Mouse (Mus musculus) urinary bladder, postnatal 4 days (tissue): ENCODE measurements around the gene Cenpc1.
A peak's percentile ranks its signal among the peaks of the same experiment; 100 is the strongest.

Experiments
- DNase-seq, 2 experiments: peaks; one replicate each; pipeline ENCODE4 v3.0.0; 2021 to 2022; ENCODE audit warnings: low spot score in 2 of 2

Gene Cenpc1

DNA sequence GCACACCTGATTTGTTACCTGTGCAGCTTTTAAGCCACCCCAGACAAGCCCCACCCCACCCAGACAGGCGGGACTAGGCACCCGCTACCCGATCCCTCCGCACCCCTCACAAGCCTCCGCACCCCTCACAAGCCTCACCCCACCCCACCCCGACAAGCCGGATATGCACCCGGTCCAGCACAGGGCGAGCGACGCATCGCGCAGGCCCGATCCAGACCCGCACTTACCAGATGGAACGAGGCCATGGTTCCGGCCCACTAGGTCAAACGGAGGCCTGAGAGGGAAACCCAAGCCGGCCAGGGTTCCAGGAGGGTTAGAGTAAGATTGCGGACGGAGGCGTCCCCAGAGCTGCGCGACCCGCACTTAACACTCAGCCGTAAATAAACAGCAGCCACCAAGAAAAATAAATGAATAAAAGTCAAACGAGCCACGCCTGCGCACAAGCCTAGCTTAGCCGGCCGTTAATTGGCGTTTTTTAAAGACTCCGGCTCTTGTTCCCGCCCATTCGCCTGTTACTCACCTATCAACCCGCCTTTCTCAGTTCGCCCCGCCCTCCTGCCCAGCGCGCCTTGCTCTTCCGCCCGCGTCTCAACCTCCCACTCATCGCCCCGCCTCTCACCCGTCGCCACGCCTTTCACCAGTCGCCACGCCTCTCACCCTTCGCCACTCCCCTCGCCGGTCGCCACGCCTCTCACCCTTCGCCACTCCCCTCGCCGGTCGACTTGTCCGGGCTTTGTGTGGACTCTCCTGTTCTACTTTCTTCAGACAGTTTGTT, at the start of gene Cenpc1:
Gene Cenpc1 (minus strand): TSS at position 483 of the 775 bp plus-strand sequence.
- peak; percentile 95 to 99 for DNase-seq

DNA sequence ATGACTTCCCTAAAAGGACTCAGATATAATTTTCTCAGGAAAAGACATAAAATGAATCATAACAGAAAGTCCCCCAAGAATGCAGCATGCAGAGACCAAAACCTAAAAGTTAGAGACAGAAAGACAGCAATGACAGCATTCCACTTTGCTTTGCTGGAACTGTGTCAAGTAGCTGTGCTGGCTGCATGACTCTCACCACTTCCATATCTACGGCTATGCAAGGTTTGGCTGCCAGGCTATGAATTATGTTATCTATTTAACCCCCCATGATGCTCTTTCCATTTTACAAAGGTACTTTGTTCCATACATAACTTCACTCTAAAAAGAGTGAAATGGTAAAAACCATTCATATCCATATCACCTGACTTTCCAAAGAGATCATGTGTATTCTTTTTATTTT, 48.6 kb upstream of the Cenpc1 start:
- DNase-seq, result no peak

DNA sequence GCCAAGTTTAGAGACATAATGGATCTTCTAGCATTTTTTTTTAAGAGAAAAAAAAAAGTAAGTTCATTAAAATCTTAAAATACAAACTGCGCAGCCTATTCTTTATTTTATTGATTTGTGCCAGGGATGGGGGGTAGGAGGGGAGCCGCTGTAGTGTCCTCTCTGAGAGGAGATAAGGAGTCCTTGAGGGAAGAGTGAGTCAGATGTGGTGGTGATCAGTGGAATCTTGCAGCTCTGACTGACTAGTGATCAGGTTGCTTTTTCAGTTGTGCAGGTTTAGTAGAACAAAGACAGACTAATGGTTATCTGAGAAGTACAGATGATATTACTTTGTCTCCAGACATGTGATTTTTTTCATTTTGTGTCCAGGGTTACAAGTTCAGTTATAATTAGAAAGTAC, 47.7 kb upstream of the Cenpc1 start:
- no peak for DNase-seq

DNA sequence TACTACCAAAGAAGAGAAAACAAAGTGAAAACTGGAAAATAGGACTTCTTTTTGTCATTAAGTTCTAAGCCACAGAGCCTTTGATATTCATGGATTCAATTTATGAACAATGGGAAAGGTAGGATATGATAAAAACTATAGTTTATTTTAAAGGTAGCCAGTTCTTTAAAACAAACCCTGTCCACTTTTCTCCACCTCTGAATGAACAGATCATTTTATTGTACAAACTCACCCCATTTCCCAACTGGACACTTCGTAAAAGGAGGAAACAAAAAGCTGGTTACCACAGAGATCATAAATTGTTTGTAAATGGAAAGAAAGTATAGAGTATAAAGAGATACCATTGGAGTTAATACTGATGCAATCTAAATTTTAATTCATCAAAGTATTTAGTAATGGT, 45.7 kb upstream of the Cenpc1 start:
- no peak for DNase-seq

DNA sequence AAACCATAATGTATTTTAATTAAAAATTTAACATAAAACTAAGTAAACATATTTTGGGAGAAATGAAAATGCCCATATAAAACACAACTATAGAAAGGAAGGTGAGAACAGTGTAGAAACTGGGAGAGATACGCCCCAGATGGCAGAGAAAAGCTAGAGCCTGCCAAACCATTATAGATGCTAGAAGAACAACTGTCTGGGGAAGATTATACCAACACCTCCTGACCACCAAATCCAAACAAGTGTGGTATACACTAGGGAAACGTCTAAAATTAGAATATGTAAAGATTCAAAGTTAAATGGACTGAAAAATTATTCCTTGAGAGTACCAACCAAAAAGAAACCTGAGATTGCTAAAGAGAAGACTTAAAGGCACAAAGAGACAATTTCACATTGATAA, 41.2 kb upstream of the Cenpc1 start:
- no peak for DNase-seq

DNA sequence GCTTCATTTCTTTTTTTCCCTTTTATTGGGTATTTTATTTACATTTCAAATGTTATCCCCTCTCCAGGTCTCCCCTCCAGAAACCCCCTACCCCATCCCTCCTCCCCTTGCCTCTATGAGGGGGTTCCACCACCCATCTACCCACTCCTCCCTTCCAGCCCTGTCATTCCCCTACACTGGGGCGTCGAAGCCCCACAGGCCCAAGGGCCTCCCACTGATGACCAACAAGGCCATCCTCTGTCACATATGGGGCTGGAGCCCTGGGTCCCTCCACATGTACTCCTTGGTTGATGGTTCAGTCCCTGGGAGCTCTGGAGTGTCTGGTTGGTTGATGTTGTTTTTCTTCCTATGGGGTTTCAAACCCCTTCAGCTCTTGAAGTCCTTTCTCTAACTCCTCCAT, 36.8 kb upstream of the Cenpc1 start:
- no peak for DNase-seq

DNA sequence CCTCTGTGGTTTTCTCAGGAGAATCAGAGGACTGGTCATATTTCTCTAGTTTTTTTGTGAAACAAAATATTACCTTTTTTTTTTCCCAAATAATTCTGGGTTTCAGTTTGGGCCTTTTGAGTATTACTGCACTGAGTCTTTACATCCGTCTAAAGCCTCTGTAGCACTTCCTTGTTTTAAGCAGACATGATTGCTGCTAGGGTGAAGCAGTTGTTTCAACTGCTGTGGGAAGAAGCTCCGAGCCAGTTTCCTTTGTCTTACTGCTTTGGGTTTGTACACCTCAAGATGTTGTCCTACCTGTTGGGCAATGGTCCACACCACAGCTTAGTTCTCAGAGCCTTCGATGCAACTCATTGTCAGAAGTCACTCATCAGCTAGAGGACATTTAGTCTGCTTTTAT, 35.2 kb upstream of the Cenpc1 start:
- DNase-seq, result no peak

DNA sequence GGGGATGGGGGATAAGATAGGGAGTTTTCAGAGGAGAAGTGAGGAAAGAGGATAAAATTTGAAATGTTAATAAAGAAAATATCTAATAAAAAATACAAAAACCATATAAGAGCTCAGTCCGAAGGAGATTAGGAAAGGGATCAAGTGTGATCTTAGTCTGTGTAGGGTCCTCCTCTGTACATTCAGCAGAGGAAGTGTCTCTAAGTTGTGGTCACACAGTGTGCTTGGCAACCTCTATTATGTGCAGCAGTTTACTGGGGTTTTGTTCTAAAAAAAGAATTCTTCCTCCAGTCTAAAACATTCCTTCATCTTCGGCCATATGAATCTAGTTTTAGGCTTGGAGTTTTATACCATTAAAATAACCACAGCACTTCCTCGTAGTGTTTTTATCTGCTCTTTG, 33.6 kb upstream of the Cenpc1 start:
- no peak for DNase-seq

DNA sequence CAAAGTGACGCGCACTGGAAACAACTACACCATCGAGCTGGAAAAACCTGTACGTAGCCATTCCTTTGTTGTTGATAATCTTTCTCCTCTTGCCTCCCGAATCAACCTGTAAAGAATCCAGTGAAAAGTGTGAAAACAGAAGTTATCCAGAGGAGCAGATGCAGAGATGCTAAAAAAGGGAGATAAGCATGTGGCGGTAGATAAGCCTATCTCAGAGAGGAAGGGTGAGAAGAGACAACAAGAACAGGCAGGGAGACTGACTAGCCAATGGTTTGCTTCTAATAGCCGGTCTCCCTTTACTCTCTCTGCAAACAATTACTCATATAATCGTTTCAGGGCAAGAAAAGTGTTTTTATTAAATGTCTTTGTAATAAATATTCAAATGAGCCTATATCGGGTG, 29.4 kb upstream of the Cenpc1 start:
- no peak for DNase-seq

DNA sequence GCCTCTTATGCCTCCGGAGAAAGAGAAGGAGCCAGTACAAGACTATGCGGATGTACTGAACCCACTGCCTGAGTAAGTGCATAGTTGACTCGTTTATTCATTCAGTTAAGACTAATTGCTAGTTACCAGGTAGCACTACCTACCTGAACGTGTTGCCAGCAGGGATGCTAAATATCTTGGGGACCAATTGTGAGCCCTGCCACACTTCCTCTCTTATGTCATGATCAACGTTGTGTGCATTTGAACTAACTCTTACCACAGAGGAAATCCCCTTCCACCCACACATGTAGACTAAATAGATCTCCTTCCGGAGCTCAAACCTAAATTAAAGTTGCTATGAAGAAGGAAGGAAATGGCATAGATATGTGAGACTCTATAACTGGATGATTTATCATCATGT, 21.4 kb upstream of the Cenpc1 start:
- no peak for DNase-seq

DNA sequence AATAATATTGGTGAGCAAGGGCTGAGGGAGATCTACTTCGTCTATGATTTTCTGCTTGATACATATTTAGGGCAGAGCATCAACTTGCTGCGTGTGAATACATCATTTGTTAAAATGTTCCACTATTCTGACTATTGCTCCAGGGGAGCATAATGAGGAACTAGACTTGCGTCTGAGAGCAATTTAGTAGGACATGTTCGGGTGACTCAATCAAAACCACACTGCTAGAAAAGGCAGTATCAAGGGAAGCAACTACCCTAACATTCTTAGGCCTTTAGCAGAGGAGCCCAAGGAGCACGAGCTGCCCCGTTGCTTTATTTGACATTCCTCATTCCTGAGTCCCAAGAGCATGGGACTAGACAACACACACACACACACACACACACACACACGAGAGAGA, 19.6 kb upstream of the Cenpc1 start:
- DNase-seq, result no peak

DNA sequence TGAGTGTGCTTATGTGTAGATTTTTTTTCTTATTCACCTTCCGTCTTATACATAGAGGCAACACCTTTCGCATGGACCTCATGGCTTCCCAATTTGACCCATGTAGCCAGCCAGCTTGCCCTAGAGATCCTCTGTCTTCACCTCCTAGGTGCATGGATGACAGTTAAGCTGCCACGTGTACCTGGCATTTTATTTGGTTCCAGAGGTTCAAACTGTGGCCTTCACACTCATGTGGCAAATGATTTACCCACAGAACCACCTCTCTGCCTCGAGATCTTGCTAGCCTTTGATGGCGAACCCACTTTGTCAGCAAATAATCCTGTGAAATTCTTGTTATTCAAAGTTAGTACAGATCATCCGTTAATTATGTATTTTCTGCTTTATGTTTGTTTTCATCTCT, 18.6 kb upstream of the Cenpc1 start:
- DNase-seq, result no peak

DNA sequence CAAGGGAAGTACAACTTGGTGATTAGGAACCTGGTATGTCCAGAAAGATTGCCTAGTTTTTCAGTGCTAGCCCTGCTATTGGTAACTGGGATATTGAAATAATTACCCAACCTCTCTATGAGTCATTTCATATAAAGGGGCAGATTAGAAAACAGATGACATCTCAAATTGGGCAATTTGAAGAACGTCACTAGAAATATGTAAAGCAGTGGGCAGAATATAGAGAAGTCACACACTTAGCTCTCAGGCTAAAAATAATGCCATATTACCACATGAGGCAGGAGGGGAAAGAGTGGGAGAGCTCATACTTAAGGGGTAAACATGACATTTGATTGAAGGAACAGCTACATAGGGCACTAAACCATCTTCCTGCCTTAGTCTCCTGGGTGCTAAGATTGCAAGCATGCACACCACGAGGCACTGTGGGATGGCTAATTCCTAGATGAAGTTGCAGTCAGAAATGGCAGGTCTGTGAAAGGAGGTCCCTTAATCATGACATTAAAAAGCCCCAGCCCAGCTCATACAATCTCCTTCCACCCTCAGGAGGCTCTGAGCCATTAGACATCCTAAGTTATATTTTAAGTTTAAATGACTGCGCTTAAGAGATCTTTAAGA, 13.4 kb upstream of the Cenpc1 start:
- DNase-seq, result no peak

DNA sequence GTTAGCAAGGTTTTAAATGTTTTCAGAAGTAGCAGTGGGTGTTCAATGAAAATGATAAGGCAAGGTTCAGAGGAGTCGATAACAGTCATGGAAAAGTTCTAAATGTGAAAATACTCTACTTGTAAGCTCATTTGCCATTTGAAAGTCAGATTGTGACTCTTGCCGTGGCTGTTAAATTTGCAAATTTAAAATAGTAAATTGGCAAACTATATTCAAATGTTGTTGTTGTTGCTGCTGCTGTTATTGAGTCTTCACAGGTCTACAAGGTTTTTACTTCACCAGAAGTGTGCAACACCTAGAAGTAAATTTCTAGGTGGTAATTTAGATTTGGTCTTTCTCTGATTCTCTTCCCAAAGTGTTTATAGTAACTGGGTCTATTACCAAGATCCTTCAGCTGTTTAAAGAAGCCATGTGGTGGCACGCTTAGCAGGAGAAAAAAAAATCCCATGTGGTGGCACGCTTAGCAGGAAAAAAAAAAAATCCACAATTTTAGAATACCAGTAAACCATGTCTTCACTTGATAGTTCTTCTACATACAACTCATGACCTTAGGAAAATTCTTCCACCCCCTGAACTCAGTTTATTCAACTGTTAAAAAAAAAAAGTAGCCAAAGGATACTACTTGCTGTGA, 7.5 kb upstream of the Cenpc1 start:
- DNase-seq, result no peak

DNA sequence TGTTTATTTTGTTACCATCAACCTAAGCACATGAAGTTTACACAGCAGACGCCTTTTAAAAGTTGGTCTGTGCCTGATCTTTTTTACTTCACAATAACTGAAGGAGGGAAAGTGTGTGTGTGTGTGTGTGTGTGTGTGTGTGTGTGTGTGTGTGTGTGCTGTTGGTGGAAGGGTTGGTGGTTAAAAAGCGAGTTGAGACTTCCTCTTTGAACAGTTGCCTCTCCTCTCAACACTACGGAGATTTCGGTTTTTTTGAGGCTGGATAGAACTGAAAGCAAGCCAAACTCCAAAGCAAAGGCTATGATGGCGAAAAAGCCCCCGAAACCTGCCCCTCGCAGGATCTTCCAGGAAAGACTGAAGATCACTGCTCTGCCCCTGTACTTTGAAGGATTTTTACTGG, 6.2 kb upstream of the Cenpc1 start, which contains the start of gene Stap1:
Gene Stap1 (plus strand): TSS at position 209 of the 400 bp plus-strand sequence.
- DNase-seq, result no peak

DNA sequence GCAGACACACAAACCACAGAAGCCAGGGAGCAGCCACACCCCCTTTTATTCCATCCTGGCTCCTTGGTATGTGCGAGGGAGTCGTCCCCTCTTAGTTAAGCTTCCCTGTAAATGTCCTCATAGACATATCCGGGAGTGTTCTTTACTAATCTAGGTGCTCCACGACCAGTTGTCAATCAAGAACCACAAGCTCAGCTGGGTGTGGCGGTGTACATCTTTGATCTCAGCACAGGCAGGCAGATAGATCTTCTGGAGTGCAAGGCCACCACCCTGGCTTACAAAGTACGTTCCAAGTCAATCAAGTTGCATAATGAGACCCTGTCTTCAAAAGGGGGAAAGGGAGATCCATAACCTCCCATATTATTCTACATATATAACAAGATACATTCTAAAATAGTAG, 3.7 kb upstream of the Cenpc1 start:
- no peak for DNase-seq

DNA sequence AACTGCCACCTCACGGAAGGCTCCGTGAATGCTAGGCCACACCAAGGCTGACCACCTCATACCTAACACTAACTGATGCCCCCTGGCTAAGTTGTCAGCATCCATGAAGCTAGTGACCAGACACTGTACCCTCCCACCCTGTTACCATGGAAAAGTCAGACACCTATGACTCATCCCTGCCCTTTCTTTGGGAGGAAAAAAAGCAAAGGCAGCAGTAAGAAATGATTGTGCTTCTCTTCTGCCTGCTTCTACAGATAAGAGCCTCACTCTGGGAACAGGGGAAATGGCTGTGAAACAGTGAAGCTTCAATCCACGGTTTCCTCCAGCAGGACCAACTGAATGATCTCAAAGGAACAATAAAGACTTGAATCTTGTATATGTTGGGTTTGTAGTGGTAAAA, 3.1 kb upstream of the Cenpc1 start:
- no peak for DNase-seq

DNA sequence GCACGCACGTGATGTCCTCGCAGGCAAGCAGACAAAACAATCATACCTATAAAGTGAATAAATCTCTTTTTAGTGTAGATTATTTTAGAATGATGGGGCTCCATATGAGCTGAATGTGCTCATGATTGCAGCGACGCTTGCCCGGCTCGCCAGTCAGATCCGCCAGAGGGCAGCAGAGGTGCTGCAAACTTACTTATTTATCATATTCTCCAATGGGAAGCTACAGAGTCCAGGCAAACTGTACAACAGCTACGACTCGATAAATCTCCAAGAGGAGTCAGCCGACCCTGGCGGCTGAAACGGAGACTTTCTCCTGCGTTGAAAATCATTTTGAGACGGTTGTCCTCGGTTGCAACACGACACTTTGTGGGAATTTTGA, 1.2 kb upstream of the Cenpc1 start:
- peak; percentile 70 to 83 for DNase-seq

DNA sequence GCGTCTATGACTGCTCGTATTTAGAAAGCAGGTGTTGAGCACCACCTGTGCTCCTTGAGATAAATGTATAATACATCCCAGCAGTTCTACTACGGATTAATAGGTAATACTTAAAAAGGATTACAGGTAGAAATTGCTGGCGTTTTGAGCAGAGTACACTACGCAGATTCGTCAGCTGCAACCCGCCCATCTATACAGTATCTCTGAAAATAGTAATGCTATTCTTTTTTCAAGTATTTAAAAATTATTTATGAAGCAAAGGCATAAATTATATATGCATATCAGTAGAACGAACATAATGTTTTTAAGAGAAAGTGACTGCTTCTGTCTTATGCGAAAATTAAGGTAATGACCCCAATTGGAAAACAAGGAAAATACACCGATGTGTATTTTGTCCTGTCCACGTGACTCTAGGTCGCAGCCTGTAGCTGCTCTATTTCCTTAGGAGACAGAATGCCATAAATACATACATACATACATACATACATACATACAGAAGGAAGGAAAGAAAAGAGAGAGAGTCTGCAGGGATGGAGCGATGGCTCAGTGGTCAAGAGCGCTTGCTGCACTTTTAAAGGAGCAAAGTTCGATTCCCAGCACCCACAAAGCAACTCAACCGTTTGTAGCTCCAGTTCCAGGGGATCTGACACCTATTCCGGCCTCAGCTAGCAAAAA, 630 bp upstream of the Cenpc1 start:
- DNase-seq, result no peak

DNA sequence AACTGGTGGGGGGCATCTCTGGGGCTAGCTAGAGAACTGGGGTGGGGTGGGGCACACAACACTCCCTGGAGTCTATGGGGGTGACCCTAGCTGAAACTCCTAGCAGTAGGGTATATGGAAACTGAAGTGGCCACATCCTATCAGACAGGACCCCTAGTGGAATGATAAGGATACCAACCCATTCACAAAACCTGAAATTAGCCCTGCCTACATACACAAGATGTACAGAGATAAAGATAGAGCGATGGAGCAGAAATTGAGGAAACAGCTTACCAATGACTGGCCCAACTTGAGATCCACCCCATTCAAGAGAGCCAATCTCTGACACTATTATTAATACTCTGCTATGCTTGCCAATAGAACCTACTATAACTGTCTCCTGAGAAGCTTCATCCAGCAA, 1.9 kb downstream of the Cenpc1 start:
- no peak for DNase-seq

DNA sequence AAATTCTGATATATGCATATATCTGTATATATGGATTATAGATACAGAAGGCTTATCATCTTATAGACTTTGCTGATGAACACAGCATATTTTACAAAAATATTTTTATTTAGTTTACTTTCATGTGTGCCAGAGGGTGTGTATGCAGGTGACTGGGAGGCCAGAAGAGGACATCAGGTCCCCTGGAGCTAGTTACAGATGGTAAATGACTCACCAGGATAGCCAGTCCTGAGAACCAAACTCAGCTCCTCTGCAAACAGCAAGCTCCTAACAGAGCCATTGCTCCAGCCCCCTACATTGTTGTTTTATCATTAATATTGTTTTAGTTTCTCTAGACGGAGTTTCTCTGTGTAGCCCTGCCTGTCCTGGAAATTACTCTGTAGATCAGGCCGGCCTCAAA, 35.6 kb downstream of the Cenpc1 start:
- no peak for DNase-seq
